Mouse (Mus musculus): ENCODE results near the gene Lrmp. TPM values are rescaled to one million over a fixed set of nuclear protein-coding genes. Genes with fewer than 3 reads are reported as not detected.

Gene Lrmp
- polyA plus RNA-seq (2012; rRNA removed), result 1.0 and 1.2 TPM in 2 replicates

GRCm38 (mm10) chr6:145115476-145116097, at the start of gene Lrmp:
Lrmp (plus strand) TSS chr6:145115653.
- no peak for DNase-seq (ENCODE audit: low read depth)

GRCm38 (mm10) chr6:145066416-145066815, 49.0 kb upstream of the Lrmp start:
- TF ChIP-seq POLR2A (IDR thresholded peaks at IDR 0.05; ENCODE audit: borderline replicate concordance, extremely low read depth, insufficient read depth, insufficient read length, poor library complexity, severe bottlenecking) (no peak), CTCF (IDR thresholded peaks at IDR 0.05; ENCODE audit: borderline replicate concordance, extremely low read depth, insufficient read depth, insufficient read length) (no peak)
- DNase-seq (ENCODE audit: low read depth), result no peak

More at GRCm38 (mm10) chr6:145115476-145116097, at the start of gene Lrmp:
- TF ChIP-seq POLR2A (IDR thresholded peaks at IDR 0.05; ENCODE audit: borderline replicate concordance, extremely low read depth, insufficient read depth, insufficient read length, poor library complexity, severe bottlenecking) (no peak), CTCF (IDR thresholded peaks at IDR 0.05; ENCODE audit: borderline replicate concordance, extremely low read depth, insufficient read depth, insufficient read length) (peak; percentile 22; the same call in 1 of the 2 replicates)

GRCm38 (mm10) chr6:145067679-145068078, 47.8 kb upstream of the Lrmp start:
- no peak for TF ChIP-seq CTCF (IDR thresholded peaks at IDR 0.05; ENCODE audit: borderline replicate concordance, extremely low read depth, insufficient read depth, insufficient read length)
- no peak for TF ChIP-seq POLR2A (IDR thresholded peaks at IDR 0.05; ENCODE audit: borderline replicate concordance, extremely low read depth, insufficient read depth, insufficient read length, poor library complexity, severe bottlenecking)
- no peak for DNase-seq (ENCODE audit: low read depth)

GRCm38 (mm10) chr6:145069397-145069796, 46.1 kb upstream of the Lrmp start:
- DNase-seq (ENCODE audit: low read depth), result no peak
- TF ChIP-seq CTCF (IDR thresholded peaks at IDR 0.05; ENCODE audit: borderline replicate concordance, extremely low read depth, insufficient read depth, insufficient read length) (no peak), POLR2A (IDR thresholded peaks at IDR 0.05; ENCODE audit: borderline replicate concordance, extremely low read depth, insufficient read depth, insufficient read length, poor library complexity, severe bottlenecking) (no peak)

- no peak for TF ChIP-seq POLR2A (IDR thresholded peaks at IDR 0.05; ENCODE audit: borderline replicate concordance, extremely low read depth, insufficient read depth, insufficient read length, poor library complexity, severe bottlenecking)
- TF ChIP-seq CTCF (IDR thresholded peaks at IDR 0.05; ENCODE audit: borderline replicate concordance, extremely low read depth, insufficient read depth, insufficient read length), result no peak
Measured at GRCm38 (mm10) chr6:145069921-145070320, 45.5 kb upstream of the Lrmp start.

GRCm38 (mm10) chr6:145074461-145074860, 41.0 kb upstream of the Lrmp start:
- TF ChIP-seq CTCF (IDR thresholded peaks at IDR 0.05; ENCODE audit: borderline replicate concordance, extremely low read depth, insufficient read depth, insufficient read length) (no peak), POLR2A (IDR thresholded peaks at IDR 0.05; ENCODE audit: borderline replicate concordance, extremely low read depth, insufficient read depth, insufficient read length, poor library complexity, severe bottlenecking) (no peak)
- peak; percentile 35 for DNase-seq (ENCODE audit: low read depth)

More at GRCm38 (mm10) chr6:145069921-145070320, 45.5 kb upstream of the Lrmp start:
- no peak for DNase-seq (ENCODE audit: low read depth)

- peak; percentile 68 for DNase-seq (ENCODE audit: low read depth)
- TF ChIP-seq POLR2A (IDR thresholded peaks at IDR 0.05; ENCODE audit: borderline replicate concordance, extremely low read depth, insufficient read depth, insufficient read length, poor library complexity, severe bottlenecking) (no peak), CTCF (IDR thresholded peaks at IDR 0.05; ENCODE audit: borderline replicate concordance, extremely low read depth, insufficient read depth, insufficient read length) (no peak)
Measured at GRCm38 (mm10) chr6:145075088-145075547, 40.3 kb upstream of the Lrmp start.

- TF ChIP-seq POLR2A (IDR thresholded peaks at IDR 0.05; ENCODE audit: borderline replicate concordance, extremely low read depth, insufficient read depth, insufficient read length, poor library complexity, severe bottlenecking) (0 out of 2 replicates have a peak, but pooled peaks have one; percentile 6), CTCF (IDR thresholded peaks at IDR 0.05; ENCODE audit: borderline replicate concordance, extremely low read depth, insufficient read depth, insufficient read length) (no peak)
- DNase-seq (ENCODE audit: low read depth), result peak; percentile 70
Measured at GRCm38 (mm10) chr6:145075548-145076224, 39.8 kb upstream of the Lrmp start, which contains the start of gene Bcat1. Bcat1 (minus strand) TSS chr6:145076184.

GRCm38 (mm10) chr6:145076286-145076685, 39.2 kb upstream of the Lrmp start:
- TF ChIP-seq CTCF (IDR thresholded peaks at IDR 0.05; ENCODE audit: borderline replicate concordance, extremely low read depth, insufficient read depth, insufficient read length), result no peak
- no peak for TF ChIP-seq POLR2A (IDR thresholded peaks at IDR 0.05; ENCODE audit: borderline replicate concordance, extremely low read depth, insufficient read depth, insufficient read length, poor library complexity, severe bottlenecking)
- peak; percentile 35 for DNase-seq (ENCODE audit: low read depth)

GRCm38 (mm10) chr6:145079087-145079759, 36.2 kb upstream of the Lrmp start:
- DNase-seq (ENCODE audit: low read depth), result no peak
- TF ChIP-seq POLR2A (IDR thresholded peaks at IDR 0.05; ENCODE audit: borderline replicate concordance, extremely low read depth, insufficient read depth, insufficient read length, poor library complexity, severe bottlenecking) (no peak), CTCF (IDR thresholded peaks at IDR 0.05; ENCODE audit: borderline replicate concordance, extremely low read depth, insufficient read depth, insufficient read length) (no peak)

- no peak for TF ChIP-seq CTCF (IDR thresholded peaks at IDR 0.05; ENCODE audit: borderline replicate concordance, extremely low read depth, insufficient read depth, insufficient read length)
- TF ChIP-seq POLR2A (IDR thresholded peaks at IDR 0.05; ENCODE audit: borderline replicate concordance, extremely low read depth, insufficient read depth, insufficient read length, poor library complexity, severe bottlenecking), result no peak
- no peak for DNase-seq (ENCODE audit: low read depth)
Measured at GRCm38 (mm10) chr6:145081721-145082120, 33.7 kb upstream of the Lrmp start.
